Mouse (Mus musculus) spleen, adult 2 months (tissue): ENCODE measurements around the gene Afap1. TPM values are rescaled to one million over a fixed set of nuclear protein-coding genes. Genes with fewer than 3 reads are reported as not detected.

Source experiments
- DNase-seq, 2 experiments: peaks; one replicate each; pipeline versions ENCODE4 v3.0.0 to v3.0.0-alpha.2; 2012 to 2021; ENCODE audit warnings: low spot score in 2 of 2, low read depth in 1 of 2
- H3K27ac ChIP-seq: fragments of 200-500 bp; 2 replicates; pipeline ENCODE4 v1.5.1; 2012; ENCODE audit warnings: low read length, inconsistent platforms; ENCODE audit not compliant: insufficient read depth
- H3K27me3 ChIP-seq: fragments of 200-500 bp; 2 replicates; pipeline ENCODE4 v1.6.1; 2012; ENCODE audit warnings: mild to moderate bottlenecking, moderate library complexity, low read length, inconsistent platforms; ENCODE audit not compliant: control insufficient read depth, insufficient read depth
- H3K36me3 ChIP-seq: fragments of 200-500 bp; 2 replicates; pipeline ENCODE4 v1.6.1; 2012; ENCODE audit warnings: mild to moderate bottlenecking, low read length, inconsistent platforms; ENCODE audit not compliant: control insufficient read depth, insufficient read depth
- H3K4me1 ChIP-seq: fragments of 200-500 bp; 2 replicates; pipeline ENCODE4 v1.6.1; 2011; ENCODE audit warnings: inconsistent platforms; ENCODE audit not compliant: control insufficient read depth, insufficient read depth, insufficient read length
- H3K4me3 ChIP-seq: fragments of 200-500 bp; 2 replicates; pipeline ENCODE4 v1.5.1; 2011; ENCODE audit warnings: mild to moderate bottlenecking, inconsistent platforms; ENCODE audit not compliant: insufficient read depth, insufficient read length; ENCODE audit errors: extremely low read depth
- CTCF ChIP-seq: fragments of 200-500 bp; IDR thresholded peaks from 2 replicates; pipeline ENCODE4 v1.5.1; 2011; ENCODE audit warnings: mild to moderate bottlenecking, inconsistent platforms; ENCODE audit not compliant: insufficient read depth, insufficient read length, insufficient replicate concordance; ENCODE audit errors: extremely low read depth
- POLR2A ChIP-seq: fragments of 200-500 bp; IDR thresholded peaks from 2 replicates; pipeline ENCODE4 v1.6.1; 2011; ENCODE audit warnings: low read depth, low read length, inconsistent platforms
- WGBS: fragments of 180-500 bp; shearing (Covaris S2); methylation state at CpG from one replicate; pipeline ENCODE4 v1.1.7; 2018; 5-methylcytosine and 5-hydroxymethylcytosine counted together
- polyA plus RNA-seq: library from polyadenylated mRNA; depleted of rRNA; stranded (reverse); fragments of >200 nt; gene quantifications from 2 replicates; pipeline ENCODE4 v1.2.3, GENCODE M21; 2012

The Afap1 gene
- polyA plus RNA-seq, 1 experiment, result 4.5 TPM

DNA sequence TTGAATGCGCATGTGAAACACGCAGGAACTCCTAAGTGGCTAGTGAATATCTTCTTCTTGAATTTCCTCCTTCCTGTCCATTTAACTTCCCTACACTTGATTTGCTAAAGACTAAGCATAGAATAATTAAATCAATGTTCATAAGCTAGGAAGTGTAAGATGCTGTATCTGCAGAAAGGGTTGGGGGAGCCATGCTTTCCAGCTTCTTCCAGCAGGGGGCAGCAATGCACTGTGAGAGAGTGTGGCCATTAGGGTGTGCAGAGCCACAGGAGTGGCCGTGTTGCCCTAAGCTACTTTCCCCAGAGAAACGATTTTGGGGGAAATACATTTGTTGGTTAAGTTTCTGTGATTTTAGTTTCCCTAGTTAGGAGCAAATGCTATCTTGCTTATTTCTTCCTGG lies 88.9 kb downstream of the Afap1 start:
- Histone ChIP-seq H3K27me3 (no peaks in the 10 kb centered on the region), H3K4me3 (no peak overlapping the region), H3K36me3 (peaks cover under 1% of the 10 kb centered on the region; the same call in 1 of the 2 replicates), H3K27ac (no peak overlapping the region), H3K4me1 (no peaks in the 10 kb centered on the region)
- peak; percentile 17 to 72 for DNase-seq
- no peak for TF ChIP-seq POLR2A
- TF ChIP-seq CTCF, result peak; percentile 96
- WGBS, result 44% methylated on average over 4 of the region's 4 CpGs

DNA sequence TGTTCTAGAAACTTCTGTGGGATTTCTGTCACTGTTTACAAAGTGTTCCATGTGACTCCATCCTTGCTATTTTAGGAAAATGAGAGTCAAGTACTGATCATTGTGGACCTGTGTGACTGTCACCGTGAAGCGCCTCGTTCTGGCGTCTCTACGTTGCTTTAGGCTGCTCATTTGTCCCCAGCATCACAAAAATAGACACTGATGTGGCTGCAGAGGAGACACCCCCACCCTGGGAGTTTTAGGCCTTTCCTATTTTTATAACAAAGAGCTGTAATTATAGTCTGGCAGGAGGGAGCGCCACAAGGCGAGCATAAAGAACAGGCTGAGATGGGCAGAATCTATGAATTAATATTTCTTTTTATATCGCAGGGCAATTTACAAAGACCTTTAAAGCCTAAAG lies 92.5 kb downstream of the Afap1 start:
- no peaks in the 10 kb centered on the region for H3K27me3 ChIP-seq
- peaks cover 2% of the 10 kb centered on the region; the same call in 1 of the 2 replicates for H3K36me3 ChIP-seq
- H3K27ac ChIP-seq, result no peak overlapping the region
- 82% methylated on average over 8 of the region's 8 CpGs for WGBS
- DNase-seq, result no peak
- TF ChIP-seq POLR2A, result no peak
- TF ChIP-seq CTCF, result no peak
- H3K4me1 ChIP-seq, result no peaks in the 10 kb centered on the region
- H3K4me3 ChIP-seq, result no peak overlapping the region

DNA sequence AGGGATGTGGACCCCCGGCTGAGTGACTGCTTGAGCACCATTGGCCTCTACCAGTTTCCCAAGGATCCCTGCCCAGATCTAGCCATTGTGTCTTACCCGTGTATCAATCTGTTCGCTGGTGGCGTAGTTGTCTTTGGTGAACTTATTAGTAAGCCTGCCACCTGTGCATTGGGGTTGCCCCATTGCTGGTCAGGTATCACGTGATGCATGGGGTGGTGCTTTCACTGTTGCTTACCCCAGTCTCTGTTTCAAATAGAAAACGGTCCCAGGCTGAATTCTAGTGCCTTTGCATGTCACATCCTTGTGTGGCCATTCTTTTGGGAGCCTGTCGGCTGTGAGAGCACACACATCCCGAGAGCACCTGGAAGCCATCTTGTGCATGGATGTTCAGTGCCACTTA lies 95.0 kb downstream of the Afap1 start:
- 84% methylated on average over 8 of the region's 8 CpGs for WGBS

GRCm38 (mm10) chr5:35989506-35989905 lies 96.4 kb downstream of the Afap1 start:
- H3K4me1 ChIP-seq, result no peaks in the 10 kb centered on the region
- no peak overlapping the region for H3K4me3 ChIP-seq
- peaks cover 2% of the 10 kb centered on the region for H3K36me3 ChIP-seq
- WGBS, result 80% methylated on average over 6 of the region's 6 CpGs
- no peak for DNase-seq
- H3K27me3 ChIP-seq, result no peaks in the 10 kb centered on the region
- TF ChIP-seq POLR2A (no peak), CTCF (no peak)
- H3K27ac ChIP-seq, result no peak overlapping the region

More for the DNA sequence above, 95.0 kb downstream of the Afap1 start:
- Histone ChIP-seq H3K27me3 (no peaks in the 10 kb centered on the region), H3K4me3 (no peak overlapping the region), H3K4me1 (no peaks in the 10 kb centered on the region), H3K36me3 (peaks cover 2% of the 10 kb centered on the region; the same call in 1 of the 2 replicates), H3K27ac (no peak overlapping the region)
- TF ChIP-seq POLR2A (no peak), CTCF (no peak)
- no peak for DNase-seq

- no peak for TF ChIP-seq CTCF
- no peak for TF ChIP-seq POLR2A
- H3K36me3 ChIP-seq, result peaks cover 2% of the 10 kb centered on the region; the same call in 1 of the 2 replicates
- no peak overlapping the region for H3K4me3 ChIP-seq
- no peak for DNase-seq
- no peaks in the 10 kb centered on the region for H3K4me1 ChIP-seq
- H3K27me3 ChIP-seq, result no peaks in the 10 kb centered on the region
- 89% methylated on average over 11 of the region's 11 CpGs for WGBS
- no peak overlapping the region for H3K27ac ChIP-seq
These were observed 97.0 kb downstream of the Afap1 start for GRCm38 (mm10) chr5:35989986-35990735.

DNA sequence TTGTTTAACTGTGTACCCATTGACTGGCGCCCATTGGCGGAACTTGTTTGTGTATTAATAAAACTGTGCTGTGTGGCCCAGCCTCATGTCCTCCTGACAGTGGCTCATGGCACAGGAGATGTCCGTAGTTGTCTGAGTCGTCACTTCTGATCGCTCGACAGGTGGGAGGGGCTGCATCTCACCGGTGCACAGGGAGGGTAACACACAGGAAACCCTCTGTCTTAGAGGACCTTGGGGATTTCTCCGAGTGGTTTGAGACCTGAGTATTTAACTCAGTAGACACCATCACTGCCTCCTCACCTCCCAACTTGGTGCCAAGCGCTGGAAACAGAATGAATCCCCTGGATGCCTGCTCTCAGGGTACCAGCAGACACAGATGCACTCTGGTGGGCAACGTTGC lies 110.7 kb downstream of the Afap1 start:
- Histone ChIP-seq H3K27ac (no peak overlapping the region), H3K36me3 (peaks cover 2% of the 10 kb centered on the region; the same call in 1 of the 2 replicates), H3K27me3 (no peaks in the 10 kb centered on the region), H3K4me1 (peaks cover 5% of the 10 kb centered on the region; the same call in 1 of the 2 replicates), H3K4me3 (no peak overlapping the region)
- 59% methylated on average over 10 of the region's 10 CpGs for WGBS
- TF ChIP-seq CTCF (no peak), POLR2A (no peak)
- DNase-seq, result no peak

GRCm38 (mm10) chr5:36006106-36006505 lies 113.0 kb downstream of the Afap1 start:
- Histone ChIP-seq H3K27me3 (no peaks in the 10 kb centered on the region), H3K36me3 (no peaks in the 10 kb centered on the region), H3K4me1 (peaks cover 5% of the 10 kb centered on the region; the same call in 1 of the 2 replicates), H3K27ac (no peak overlapping the region), H3K4me3 (no peak overlapping the region)
- TF ChIP-seq CTCF (no peak), POLR2A (no peak)
- 43% methylated on average over 8 of the region's 8 CpGs for WGBS
- peak; percentile 8 to 9 for DNase-seq
